Mouse (Mus musculus) macrophage (primary cell): ENCODE results near the gene Smo. TPM values are rescaled to one million over a fixed set of nuclear protein-coding genes. Genes with fewer than 3 reads are reported as not detected.

Experiments
- H3K27ac ChIP-seq: fragments of 350-480 bp; formaldehyde crosslinking; 2 replicates; pipeline ENCODE4 v1.9.0; 2021
- H3K36me3 ChIP-seq: fragments of 350-480 bp; formaldehyde crosslinking; 2 replicates; pipeline ENCODE4 v1.9.0; 2021; ENCODE audit errors: inconsistent target
- H3K4me3 ChIP-seq: fragments of 350-480 bp; formaldehyde crosslinking; 2 replicates; pipeline ENCODE4 v1.9.0; 2021; ENCODE audit errors: inconsistent target
- H3K79me2 ChIP-seq: fragments of 350-480 bp; formaldehyde crosslinking; 2 replicates; pipeline ENCODE4 v1.9.0; 2021; ENCODE audit errors: inconsistent target
- WGBS: methylation state at CpG from one replicate; pipeline ENCODE4 v1.1.7; 2026; ENCODE audit warnings: inconsistent platforms; ENCODE audit not compliant: missing documents; 5-methylcytosine and 5-hydroxymethylcytosine counted together
- polyA plus RNA-seq: library from polyadenylated mRNA; stranded (reverse); fragments of 250-400 nt; gene quantifications from 3 replicates; pipeline ENCODE4 v1.2.4, GENCODE M21; 2018; ENCODE audit warnings: inconsistent platforms
- total RNA-seq, 78 experiments: library from RNA; depleted of rRNA; stranded (reverse); fragments of 250-400 nt; gene quantifications; 1 replicate in 9 of 78; 2 replicates in 24 of 78; 3 replicates in 43 of 78; 4 replicates in 2 of 78; pipeline ENCODE4 v1.2.4; 2018; ENCODE audit warnings: inconsistent platforms in 56 of 78

The Smo gene
- 1 to 10 TPM in 19 of 26 experiments, under 1 TPM in 5, not detected in 2; 0.26 to 7.6 (median 1.7) TPM for total RNA-seq (2018; cell fraction: chromatin; rRNA removed)
- total RNA-seq (2018; cell fraction: cytosol; rRNA removed): 1 to 10 TPM in 14 of 26 experiments, under 1 TPM in 12; 0.08 to 3.8 (median 1.1) TPM
- total RNA-seq (2018; cell fraction: nucleus; rRNA removed): 10 to 100 TPM in 1 of 26 experiments, 1 to 10 TPM in 11, under 1 TPM in 14; 0.22 to 11.3 (median 0.85) TPM
- polyA plus RNA-seq: 0.36 to 7.0 TPM (median 2.7 TPM) in 3 replicates

DNA sequence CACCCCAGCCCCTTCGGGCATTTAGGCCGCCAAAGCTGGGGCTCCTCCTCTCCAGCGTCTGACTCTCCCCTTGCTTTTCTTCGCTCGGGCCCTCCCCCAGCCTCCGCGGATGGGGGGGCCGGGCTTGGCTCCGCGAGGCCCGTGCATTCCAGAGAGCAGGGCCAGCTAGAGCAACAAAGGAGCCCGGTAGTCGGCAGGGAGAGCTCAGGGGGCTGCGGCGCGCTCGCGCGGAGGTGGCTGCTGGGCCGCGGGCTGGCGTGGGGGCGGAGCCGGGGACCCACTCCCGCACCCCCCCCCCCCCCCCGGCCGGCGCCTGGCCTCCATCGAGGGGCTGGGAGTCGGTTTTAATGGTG is at the start of gene Smo:
Gene Smo, plus strand, starts transcription at position 168 of the 353 bp plus-strand sequence.
- H3K27ac ChIP-seq: no peak within 1 kb of the TSS
- whole genome bisulfite sequencing: 0% methylated on average over 12 of the region's 30 CpGs
- no peaks in the 10 kb centered on the region for H3K36me3 ChIP-seq
- peak within 1 kb of the TSS; percentile 14; the same call in 1 of the 2 replicates for H3K4me3 ChIP-seq
- H3K79me2 ChIP-seq: no peaks in the 10 kb centered on the region

DNA sequence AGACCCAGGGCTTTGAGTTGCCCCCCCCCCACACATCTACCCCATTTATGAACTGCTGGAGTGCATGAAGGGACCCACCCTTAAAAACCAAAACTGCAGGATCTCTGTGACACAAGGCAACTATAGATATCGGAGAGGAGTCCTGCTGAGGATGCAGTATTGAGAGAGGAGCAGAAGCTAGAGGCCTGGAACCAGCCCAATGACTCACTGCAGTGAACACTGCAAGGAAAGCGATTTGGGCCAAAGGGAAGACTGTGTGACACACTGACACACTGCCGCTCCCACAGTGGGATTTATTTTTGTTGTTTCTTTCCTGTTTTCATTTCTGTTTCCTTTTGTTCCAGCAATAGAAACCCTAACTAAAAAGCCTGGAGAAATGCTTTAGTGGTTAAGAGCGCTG is 49.4 kb upstream of the Smo start:
- Histone ChIP-seq H3K4me3 (no peak overlapping the region), H3K79me2 (no peaks in the 10 kb centered on the region), H3K36me3 (no peaks in the 10 kb centered on the region), H3K27ac (no peak overlapping the region)
- WGBS: 67% methylated on average over 4 of the region's 4 CpGs

- Histone ChIP-seq H3K36me3 (no peaks in the 10 kb centered on the region), H3K27ac (no peak overlapping the region), H3K4me3 (no peak overlapping the region), H3K79me2 (no peaks in the 10 kb centered on the region)
- WGBS: 91% methylated on average over 7 of the region's 8 CpGs
These were observed 45.8 kb upstream of the Smo start for GRCm38 (mm10) chr6:29689458-29689857.

DNA sequence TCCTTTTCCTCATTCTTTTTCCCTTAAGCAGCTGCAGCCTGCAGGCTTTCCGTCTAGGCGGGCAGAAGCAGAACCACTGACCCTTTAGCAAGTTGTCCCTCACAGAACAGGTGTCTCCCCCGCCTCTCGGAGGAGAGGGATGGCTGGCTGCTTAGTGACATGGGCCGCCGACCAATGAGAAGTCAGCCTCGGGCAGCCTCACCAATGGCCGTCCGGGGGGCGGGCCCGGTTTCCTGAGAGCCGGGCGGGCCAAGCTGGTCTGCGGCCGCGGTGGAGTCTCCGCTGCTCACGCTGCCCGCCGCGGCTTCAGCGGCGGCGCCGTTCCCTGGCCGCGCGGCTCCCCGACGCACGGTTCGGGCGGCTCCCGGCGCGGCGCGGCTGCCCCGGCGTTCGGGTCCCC is 41.4 kb upstream of the Smo start, which contains the start of gene Tspan33:
Gene Tspan33, plus strand, starts transcription at position 270 of the 400 bp plus-strand sequence.
- under 1% methylated on average over 40 of the region's 41 CpGs for WGBS
- no peaks in the 10 kb centered on the region for H3K36me3 ChIP-seq
- H3K4me3 ChIP-seq: peak within 1 kb of the TSS; percentile 26
- no peak within 1 kb of the TSS for H3K27ac ChIP-seq
- no peaks in the 10 kb centered on the region for H3K79me2 ChIP-seq

DNA sequence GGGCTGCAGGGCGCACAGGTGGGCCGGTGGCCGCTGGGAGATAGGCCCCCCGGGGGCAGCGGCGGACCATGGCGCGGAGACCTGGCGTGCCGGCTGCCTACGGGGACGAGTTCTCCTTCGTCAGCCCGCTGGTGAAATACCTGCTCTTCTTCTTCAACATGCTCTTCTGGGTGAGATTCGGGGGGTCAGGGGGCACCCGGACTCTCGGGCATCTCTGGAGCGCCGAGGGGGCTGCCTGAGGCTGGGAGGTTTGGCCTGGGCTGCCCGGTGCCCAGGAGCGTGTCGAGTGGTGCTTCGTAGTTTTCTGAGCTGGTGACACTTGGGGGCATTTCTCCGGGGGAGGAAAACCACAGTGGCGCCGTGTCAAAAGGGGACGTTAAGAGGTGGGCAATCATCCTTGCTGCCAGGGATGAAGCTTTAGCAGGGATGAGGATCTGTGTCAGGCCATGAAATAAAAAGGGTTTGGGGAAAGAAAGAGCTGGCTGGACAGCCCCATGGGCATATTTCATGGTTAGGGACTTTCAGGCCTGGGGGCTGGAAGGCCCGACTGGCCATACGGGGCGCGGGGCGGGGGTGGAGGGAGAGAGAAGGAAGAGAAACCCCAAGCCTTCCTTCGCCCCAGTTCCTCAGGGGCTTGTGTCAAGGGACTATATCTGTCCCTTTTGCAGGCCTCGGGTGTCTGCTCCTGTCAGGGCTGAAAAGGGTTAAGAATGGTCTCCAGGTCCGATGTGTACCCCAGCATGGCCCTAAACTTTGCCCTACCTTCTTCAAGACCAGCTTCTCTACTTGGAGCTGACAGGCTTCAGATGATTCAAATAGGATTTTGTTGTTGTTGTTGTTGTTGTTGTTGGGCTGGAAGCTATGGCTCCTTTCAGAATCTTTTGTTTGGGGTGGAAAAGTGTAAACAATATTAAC is 40.7 kb upstream of the Smo start:
- no peaks in the 10 kb centered on the region for H3K36me3 ChIP-seq
- H3K79me2 ChIP-seq: no peaks in the 10 kb centered on the region
- H3K27ac ChIP-seq: no peak overlapping the region
- H3K4me3 ChIP-seq: no peak overlapping the region
- WGBS: 18% methylated on average over 34 of the region's 35 CpGs

GRCm38 (mm10) chr6:29695290-29695674 is 40.0 kb upstream of the Smo start:
- 92% methylated on average over 3 of the region's 3 CpGs for WGBS
- H3K27ac ChIP-seq: no peak overlapping the region
- H3K4me3 ChIP-seq: no peak overlapping the region
- H3K36me3 ChIP-seq: no peaks in the 10 kb centered on the region
- no peaks in the 10 kb centered on the region for H3K79me2 ChIP-seq

DNA sequence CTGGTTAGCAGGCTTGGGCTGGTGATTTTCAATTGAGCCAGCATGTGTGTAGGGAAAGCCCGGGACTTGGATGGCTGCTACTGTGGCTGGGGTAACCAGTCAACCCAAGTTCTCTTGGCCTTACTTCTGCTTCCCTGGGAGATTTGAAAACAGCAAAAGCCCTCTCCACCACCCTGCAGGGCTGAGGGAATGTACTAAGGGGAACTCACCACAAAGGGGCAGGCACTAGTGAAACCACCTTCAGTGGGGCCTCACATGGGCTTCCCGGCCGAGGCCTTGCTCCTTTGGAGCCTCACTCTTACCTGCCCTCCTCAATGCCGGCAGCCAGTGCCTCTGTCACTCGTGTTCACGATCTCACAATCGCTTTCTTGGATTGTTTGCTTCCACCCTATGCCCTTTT is 39.3 kb upstream of the Smo start:
- 47% methylated on average over 7 of the region's 7 CpGs for WGBS
- no peak overlapping the region for H3K27ac ChIP-seq
- H3K4me3 ChIP-seq: no peak overlapping the region
- H3K36me3 ChIP-seq: no peaks in the 10 kb centered on the region
- H3K79me2 ChIP-seq: no peaks in the 10 kb centered on the region

GRCm38 (mm10) chr6:29697139-29697538 is 38.2 kb upstream of the Smo start:
- H3K27ac ChIP-seq: no peak overlapping the region
- H3K79me2 ChIP-seq: no peaks in the 10 kb centered on the region
- H3K4me3 ChIP-seq: no peak overlapping the region
- no peaks in the 10 kb centered on the region for H3K36me3 ChIP-seq

- H3K27ac ChIP-seq: no peak overlapping the region
- H3K4me3 ChIP-seq: no peak overlapping the region
- 95% methylated on average over 3 of the region's 3 CpGs for WGBS
- H3K79me2 ChIP-seq: no peaks in the 10 kb centered on the region
- H3K36me3 ChIP-seq: no peaks in the 10 kb centered on the region
These were observed 37.8 kb upstream of the Smo start for GRCm38 (mm10) chr6:29697548-29697947.

GRCm38 (mm10) chr6:29699085-29699745 is 36.1 kb upstream of the Smo start:
- no peaks in the 10 kb centered on the region for H3K36me3 ChIP-seq
- WGBS: 98% methylated on average over 7 of the region's 7 CpGs
- no peaks in the 10 kb centered on the region for H3K79me2 ChIP-seq
- H3K27ac ChIP-seq: no peak overlapping the region
- no peak overlapping the region for H3K4me3 ChIP-seq

- no peak overlapping the region for H3K27ac ChIP-seq
- H3K36me3 ChIP-seq: no peaks in the 10 kb centered on the region
- H3K79me2 ChIP-seq: no peaks in the 10 kb centered on the region
- WGBS: 69% methylated on average over 6 of the region's 6 CpGs
- no peak overlapping the region for H3K4me3 ChIP-seq
These were observed 34.3 kb upstream of the Smo start for GRCm38 (mm10) chr6:29701051-29701450.

GRCm38 (mm10) chr6:29702126-29702525 is 33.2 kb upstream of the Smo start:
- 58% methylated on average over 3 of the region's 3 CpGs for WGBS
- H3K4me3 ChIP-seq: no peak overlapping the region
- no peaks in the 10 kb centered on the region for H3K79me2 ChIP-seq
- peak overlapping the region; percentile 36 for H3K27ac ChIP-seq
- no peaks in the 10 kb centered on the region for H3K36me3 ChIP-seq

DNA sequence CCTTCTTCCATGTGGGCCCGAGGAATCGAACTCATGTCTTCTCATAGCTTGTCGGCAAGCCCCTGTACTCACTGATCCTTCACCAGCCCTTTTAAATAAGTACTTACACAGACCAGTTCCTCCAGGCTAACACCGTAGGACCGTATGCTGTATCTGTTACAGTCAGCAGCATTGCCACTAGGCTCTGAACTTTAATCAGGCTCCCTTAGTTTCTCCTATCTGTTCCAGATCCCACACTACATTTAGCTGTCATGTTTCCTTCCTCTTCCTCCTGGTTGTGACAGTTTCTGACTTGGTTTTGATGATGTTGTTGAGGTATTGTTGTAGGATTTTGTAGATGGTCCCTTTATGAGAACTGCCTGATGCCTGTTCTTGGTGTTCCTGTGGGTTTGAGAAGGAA is 31.2 kb upstream of the Smo start:
- 77% methylated on average over 5 of the region's 5 CpGs for WGBS
- H3K27ac ChIP-seq: no peak overlapping the region
- H3K4me3 ChIP-seq: no peak overlapping the region
- H3K79me2 ChIP-seq: no peaks in the 10 kb centered on the region
- no peaks in the 10 kb centered on the region for H3K36me3 ChIP-seq

- Histone ChIP-seq H3K27ac (no peak overlapping the region), H3K36me3 (no peaks in the 10 kb centered on the region), H3K4me3 (no peak overlapping the region), H3K79me2 (no peaks in the 10 kb centered on the region)
- WGBS: 90% methylated on average over 2 of the region's 2 CpGs
These were observed 27.4 kb upstream of the Smo start for GRCm38 (mm10) chr6:29707902-29708301.

GRCm38 (mm10) chr6:29711318-29711717 is 24.0 kb upstream of the Smo start:
- Histone ChIP-seq H3K27ac (no peak overlapping the region), H3K36me3 (no peaks in the 10 kb centered on the region), H3K4me3 (no peak overlapping the region), H3K79me2 (no peaks in the 10 kb centered on the region)
- 95% methylated on average over 3 of the region's 3 CpGs for WGBS
